Mouse (Mus musculus): Measurements from ENCODE around the gene Opcml.

The Opcml gene

GRCm38 (mm10) chr9:28336511-28337208 is 546.1 kb downstream of the Opcml start:
- DNase-seq = no peak

- no peak for DNase-seq
These were observed 547.3 kb downstream of the Opcml start for GRCm38 (mm10) chr9:28337837-28338236.

DNA sequence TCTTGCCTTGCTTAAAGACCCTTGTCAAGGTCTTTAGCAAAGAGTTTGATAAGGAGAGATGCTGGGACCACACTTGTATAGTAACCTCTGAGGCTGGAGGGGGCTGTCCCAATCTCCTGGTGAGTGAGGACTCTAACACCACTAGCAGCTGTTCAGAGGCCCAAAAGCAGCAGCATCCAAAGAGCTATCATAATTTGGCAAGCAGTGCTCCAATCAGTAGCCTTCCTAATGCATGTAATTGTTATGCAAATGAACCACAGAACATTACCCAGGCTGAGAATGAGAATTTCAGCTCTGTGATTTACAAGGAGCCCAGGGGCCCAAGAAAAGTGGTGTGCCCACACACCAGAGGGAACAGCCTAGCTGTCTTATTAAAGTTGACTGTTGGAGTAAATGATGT is 564.4 kb downstream of the Opcml start:
- DNase-seq = no peak

- DNase-seq = no peak
These were observed 567.4 kb downstream of the Opcml start for GRCm38 (mm10) chr9:28357946-28358345.

DNA sequence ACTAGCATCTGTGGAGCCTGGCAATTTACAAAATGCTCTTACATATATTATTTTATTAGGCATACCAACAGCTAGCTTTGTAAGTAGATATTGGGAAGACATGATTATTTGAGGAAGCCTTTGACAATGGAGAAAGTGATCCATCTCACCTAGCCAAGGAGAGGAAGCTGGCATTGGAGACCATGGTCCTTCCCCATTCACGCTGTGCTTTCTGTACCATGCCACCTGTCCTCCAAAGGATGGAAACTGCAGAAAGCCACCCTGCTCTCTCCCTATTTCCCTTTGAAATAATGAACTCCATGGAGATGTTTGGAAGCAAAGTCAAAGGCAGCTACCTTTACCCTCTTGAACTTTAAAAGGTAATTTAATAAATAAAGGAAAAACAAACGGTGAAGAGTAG is 570.1 kb downstream of the Opcml start:
- no peak for DNase-seq

GRCm38 (mm10) chr9:28364473-28365159 is 574.0 kb downstream of the Opcml start:
- no peak for DNase-seq

DNA sequence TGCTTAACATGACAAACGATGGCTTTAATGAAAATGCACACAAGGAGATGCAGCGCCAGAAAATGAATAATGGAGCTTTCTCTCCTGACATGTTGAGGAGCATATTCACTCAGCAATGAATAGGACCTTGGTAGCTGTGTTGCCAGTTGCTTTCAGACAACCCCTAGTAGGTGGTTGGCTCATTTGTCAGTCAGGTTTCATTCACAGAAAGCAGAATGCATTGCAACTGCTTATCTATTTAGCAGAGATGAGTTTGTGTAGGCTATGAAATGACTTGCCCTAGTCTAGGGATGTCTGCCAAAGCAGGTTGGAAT is 574.5 kb downstream of the Opcml start:
- DNase-seq = no peak

- no peak for DNase-seq
These were observed 596.1 kb downstream of the Opcml start for GRCm38 (mm10) chr9:28386527-28387175.

DNA sequence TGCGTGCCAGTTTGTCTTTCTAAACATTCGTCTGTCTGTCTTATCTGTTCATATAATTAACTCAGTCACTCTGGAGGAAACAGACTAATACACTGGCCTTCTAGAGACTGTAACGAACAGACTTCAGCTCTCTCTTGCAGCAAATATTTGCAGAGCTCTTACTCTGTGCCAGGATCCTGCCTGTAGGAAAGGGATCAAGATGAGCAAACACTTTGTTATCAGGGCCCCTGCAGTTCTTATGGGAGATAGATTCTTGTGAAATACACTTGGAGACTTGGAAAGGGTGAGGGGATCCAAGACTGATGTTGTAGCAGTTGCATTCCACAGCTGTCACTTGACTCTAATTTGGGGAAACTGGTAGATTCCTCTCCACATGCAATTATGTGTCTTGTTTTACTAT is 604.6 kb downstream of the Opcml start:
- no peak for DNase-seq

DNA sequence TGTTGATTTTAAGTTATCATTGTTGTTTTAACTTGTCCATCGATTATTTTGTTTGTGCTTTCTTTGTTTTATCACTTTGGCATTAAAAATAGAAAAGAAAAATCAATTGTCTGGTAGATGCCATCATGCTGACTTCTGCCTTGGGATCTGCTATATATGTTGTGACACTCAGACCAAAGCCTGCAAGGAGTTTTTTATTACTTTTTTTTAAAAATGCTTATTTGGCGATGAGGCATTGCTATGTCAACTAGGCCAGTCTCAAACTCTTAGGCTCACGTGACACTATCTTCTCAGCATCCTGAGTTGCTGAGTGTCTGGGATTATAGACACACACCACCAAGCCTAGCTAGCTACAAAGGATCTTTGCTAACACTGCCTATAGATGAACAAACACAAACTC is 605.1 kb downstream of the Opcml start:
- no peak for DNase-seq

GRCm38 (mm10) chr9:28402770-28403650 is 612.4 kb downstream of the Opcml start:
- DNase-seq = peak; percentile 86

DNA sequence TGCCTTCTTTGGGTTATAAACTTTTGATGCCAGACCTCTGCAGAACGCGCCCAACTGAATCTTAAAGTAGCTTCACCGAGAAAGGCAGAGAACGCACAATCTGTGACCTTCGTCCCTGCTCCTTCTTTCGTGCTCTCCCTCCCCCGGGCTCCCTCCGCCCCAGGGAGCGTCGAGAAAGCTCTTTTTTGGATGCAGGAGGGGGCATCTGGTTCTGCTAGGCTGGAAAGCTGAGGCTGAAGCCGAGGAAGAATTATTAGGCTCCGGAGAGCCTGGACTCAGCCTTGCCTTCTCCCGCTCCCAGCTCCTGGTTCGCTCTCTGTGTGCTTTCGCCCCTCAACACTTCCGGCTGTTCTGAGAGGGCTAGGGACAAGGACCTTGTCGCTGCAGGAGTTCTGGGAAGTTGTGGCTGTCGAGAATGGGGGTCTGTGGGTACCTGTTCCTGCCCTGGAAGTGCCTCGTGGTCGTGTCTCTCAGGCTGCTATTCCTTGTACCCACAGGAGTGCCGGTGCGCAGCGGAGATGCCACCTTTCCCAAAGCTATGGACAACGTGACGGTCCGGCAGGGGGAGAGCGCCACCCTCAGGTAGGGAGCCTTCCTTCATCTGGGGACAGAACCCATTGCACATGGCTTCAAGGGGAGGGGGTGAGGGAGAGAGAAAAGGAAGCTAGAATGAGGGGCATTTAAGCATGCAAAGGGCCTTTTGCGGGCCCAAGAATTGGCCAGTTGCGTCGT is 613.4 kb downstream of the Opcml start:
- peak; percentile 88 for DNase-seq

DNA sequence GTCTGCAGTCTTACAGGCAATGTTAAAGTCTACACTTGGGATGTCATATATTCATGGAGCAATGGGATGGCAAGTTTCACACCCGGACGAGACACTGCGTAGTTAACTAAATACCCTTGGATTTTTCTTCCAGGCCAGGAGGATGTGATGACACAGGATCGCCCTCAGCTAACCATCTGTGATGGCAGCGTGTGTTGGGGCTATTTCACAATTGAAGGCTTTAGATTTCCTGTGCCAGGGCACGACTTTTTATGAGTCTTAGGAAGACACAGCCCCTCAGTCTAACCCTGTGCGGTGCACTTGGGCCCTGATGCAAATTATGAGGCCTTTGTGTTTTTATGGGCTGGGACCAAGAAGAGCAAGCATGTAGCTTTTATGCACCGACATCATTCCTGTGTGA is 614.0 kb downstream of the Opcml start:
- no peak for DNase-seq

GRCm38 (mm10) chr9:28405816-28406215 is 615.2 kb downstream of the Opcml start:
- no peak for DNase-seq

GRCm38 (mm10) chr9:28420808-28421207 is 630.2 kb downstream of the Opcml start:
- no peak for DNase-seq

DNA sequence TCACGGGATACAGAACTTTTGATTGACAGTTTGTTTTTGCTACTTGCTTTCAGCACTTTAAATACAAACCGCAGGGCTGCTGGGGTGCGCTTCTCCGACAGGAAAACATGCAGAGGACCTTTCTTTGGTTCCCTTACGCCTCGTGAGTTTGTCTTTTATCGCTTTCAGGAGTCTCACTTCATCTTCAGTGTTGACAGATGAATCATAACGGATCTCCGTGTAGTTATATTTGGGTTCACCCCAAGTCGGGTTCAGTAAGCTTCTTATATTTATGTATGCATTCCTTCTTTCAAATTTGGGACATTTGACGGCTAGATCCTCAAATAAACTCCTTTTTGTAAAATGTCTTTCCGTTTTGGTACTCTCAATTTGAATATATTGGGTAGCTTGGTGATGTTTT is 632.8 kb downstream of the Opcml start:
- no peak for DNase-seq

DNA sequence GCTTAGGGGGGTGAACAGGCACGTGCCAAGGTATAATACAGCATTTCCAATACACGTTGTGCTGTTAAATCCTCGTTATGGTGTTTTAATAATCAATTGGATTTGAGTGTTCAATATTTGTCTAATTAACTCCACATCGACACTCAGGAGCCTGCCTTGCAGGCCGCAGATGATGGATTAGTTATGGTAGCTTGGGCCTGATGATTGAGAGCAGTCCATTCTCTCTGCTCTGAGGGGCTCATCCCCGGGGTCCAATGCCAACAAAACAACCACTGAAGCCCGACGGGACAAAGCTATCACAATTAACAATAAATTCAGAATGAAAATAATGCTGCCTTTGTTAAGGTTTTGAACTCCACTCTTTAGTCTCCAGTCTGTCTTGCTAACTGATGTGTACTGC is 641.6 kb downstream of the Opcml start:
- DNase-seq = no peak

DNA sequence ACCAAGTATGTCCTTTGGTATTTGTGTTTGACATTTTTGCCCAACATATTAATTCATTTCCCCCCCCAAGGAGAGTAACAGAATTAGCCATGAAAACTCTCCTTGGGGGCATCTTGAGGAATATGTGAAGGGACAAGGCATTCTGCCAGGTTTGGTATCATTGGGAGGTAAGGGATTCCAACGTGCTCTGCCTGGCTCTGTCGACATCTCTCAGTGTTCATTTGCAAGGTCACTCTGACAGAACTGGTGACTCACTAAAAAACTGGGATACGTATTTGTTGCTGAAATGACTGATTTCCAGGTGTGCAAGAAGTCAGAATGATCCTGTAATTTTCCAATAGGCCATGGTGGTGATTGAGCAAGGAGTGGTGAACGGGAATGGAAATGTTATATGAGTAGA is 648.2 kb downstream of the Opcml start:
- no peak for DNase-seq

- DNase-seq = no peak
These were observed 649.0 kb downstream of the Opcml start for GRCm38 (mm10) chr9:28439433-28440191.

DNA sequence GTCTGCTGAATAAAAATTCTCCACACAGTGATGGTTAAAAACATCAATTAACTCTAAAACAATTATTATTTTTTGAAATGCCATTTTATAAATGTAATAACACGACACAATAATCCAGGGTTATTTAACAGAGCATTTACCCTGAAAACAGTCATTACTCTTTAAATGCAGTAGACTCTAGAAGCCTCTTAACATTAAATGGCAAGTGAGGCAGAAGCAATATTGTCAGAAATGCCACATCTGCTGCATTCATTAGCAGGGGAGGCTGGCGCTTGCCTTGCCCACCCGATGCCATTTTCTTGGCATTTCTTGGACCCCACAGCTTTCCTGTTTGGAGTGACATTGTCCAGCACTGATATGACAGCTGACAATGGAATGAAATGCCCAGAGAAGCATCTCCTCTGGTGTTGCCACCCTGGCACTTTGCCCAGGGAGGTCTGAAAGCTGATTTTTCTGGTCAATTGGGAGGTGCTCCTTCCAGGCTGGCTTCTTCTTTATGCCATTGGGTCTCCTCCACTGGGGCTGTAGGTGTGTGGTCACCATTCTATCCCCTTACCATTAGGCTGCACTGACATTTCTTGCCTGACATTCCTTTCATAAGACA is 649.7 kb downstream of the Opcml start:
- DNase-seq = no peak

- DNase-seq = no peak
These were observed 653.9 kb downstream of the Opcml start for GRCm38 (mm10) chr9:28444485-28444884.

Data from heart, adult 11 months (tissue).